Mouse (Mus musculus) liver, embryonic 12.5 days (tissue): ENCODE data around the gene Aco2. TPM values are rescaled to one million over a fixed set of nuclear protein-coding genes. Genes with fewer than 3 reads are reported as not detected.
A peak's percentile ranks its signal among the peaks of the same experiment; 100 is the strongest.

Experiments used
- ATAC-seq: fragments of 200-750 bp; cut with Nextera tagmentation; 2 replicates; pipeline ENCODE4 v1.8.0; 2017; ENCODE audit warnings: moderate number of reproducible peaks, mild to moderate bottlenecking, moderate library complexity
- H3K27ac ChIP-seq: fragments of 300-500 bp; sonication (generic); 2 replicates; pipeline ENCODE4 v1.5.1; 2016; ENCODE audit warnings: mild to moderate bottlenecking
- H3K27me3 ChIP-seq: fragments of 300-500 bp; sonication (generic); replicated peaks from 2 replicates; pipeline ENCODE4 v1.6.1; 2016; ENCODE audit warnings: mild to moderate bottlenecking, moderate library complexity
- H3K36me3 ChIP-seq: fragments of 300-500 bp; sonication (generic); 2 replicates; pipeline ENCODE4 v1.6.1; 2016; ENCODE audit warnings: mild to moderate bottlenecking, moderate library complexity
- H3K4me1 ChIP-seq: fragments of 300-500 bp; sonication (generic); 2 replicates; pipeline ENCODE4 v1.6.1; 2016
- H3K4me2 ChIP-seq: fragments of 300-500 bp; sonication (generic); 2 replicates; pipeline ENCODE4 v1.6.1; 2016; ENCODE audit warnings: mild to moderate bottlenecking, moderate library complexity
- H3K4me3 ChIP-seq: fragments of 300-500 bp; sonication (generic); 2 replicates; pipeline ENCODE4 v1.5.1; 2016; ENCODE audit warnings: mild to moderate bottlenecking, moderate library complexity
- H3K9ac ChIP-seq: fragments of 300-500 bp; sonication (generic); 2 replicates; pipeline ENCODE4 v1.6.1; 2016; ENCODE audit warnings: mild to moderate bottlenecking, moderate library complexity
- H3K9me3 ChIP-seq: fragments of 300-500 bp; sonication (generic); replicated peaks from 2 replicates; pipeline ENCODE4 v1.6.1; 2016; ENCODE audit warnings: mild to moderate bottlenecking, moderate library complexity
- WGBS: fragments of 180-500 bp; shearing (Covaris S2); methylation state at CpG from one replicate; pipeline ENCODE4 v1.1.7; 2016; ENCODE audit not compliant: insufficient replicate concordance; 5-methylcytosine and 5-hydroxymethylcytosine counted together
- polyA plus RNA-seq: library from polyadenylated mRNA; unstranded; fragments of >200 nt; fragmentation: Nextera tagmentation; extraction: Ambion mirVana; gene quantifications from 2 replicates; pipeline ENCODE4 v1.2.1, GENCODE M21; 2016

Aco2 gene
- polyA plus RNA-seq, 1 experiment from 2014 or later = 132 TPM

GRCm38 (mm10) chr15:81847861-81848260 lies 24.2 kb upstream of the Aco2 start:
- no peak for ATAC-seq
- H3K36me3 ChIP-seq = peaks cover 59% of the 10 kb centered on the region
- H3K9me3 ChIP-seq = no peaks in the 10 kb centered on the region
- 83% methylated on average over 5 of the region's 5 CpGs for WGBS
- no peak overlapping the region for H3K27ac ChIP-seq
- H3K4me3 ChIP-seq = no peak overlapping the region
- peaks cover 22% of the 10 kb centered on the region for H3K4me1 ChIP-seq
- H3K9ac ChIP-seq = no peak overlapping the region
- no peaks in the 10 kb centered on the region for H3K27me3 ChIP-seq
- H3K4me2 ChIP-seq = no peak overlapping the region

GRCm38 (mm10) chr15:81848301-81848700 lies 23.8 kb upstream of the Aco2 start:
- no peaks in the 10 kb centered on the region for H3K27me3 ChIP-seq
- H3K9ac ChIP-seq = no peak overlapping the region
- H3K27ac ChIP-seq = no peak overlapping the region
- H3K4me2 ChIP-seq = no peak overlapping the region
- peak; percentile 55; the same call in 1 of the 2 replicates for ATAC-seq
- peaks cover 25% of the 10 kb centered on the region for H3K4me1 ChIP-seq
- H3K9me3 ChIP-seq = no peaks in the 10 kb centered on the region
- H3K36me3 ChIP-seq = peaks cover 64% of the 10 kb centered on the region
- H3K4me3 ChIP-seq = no peak overlapping the region
- WGBS = 41% methylated on average over 7 of the region's 7 CpGs

- H3K9ac ChIP-seq = no peak overlapping the region; the same call in 1 of the 2 replicates
- H3K4me2 ChIP-seq = no peak overlapping the region
- H3K4me3 ChIP-seq = no peak overlapping the region
- H3K27ac ChIP-seq = no peak overlapping the region
- ATAC-seq = no peak
- no peaks in the 10 kb centered on the region for H3K27me3 ChIP-seq
- peaks cover 33% of the 10 kb centered on the region for H3K4me1 ChIP-seq
- peaks cover 72% of the 10 kb centered on the region for H3K36me3 ChIP-seq
- H3K9me3 ChIP-seq = no peaks in the 10 kb centered on the region
- 77% methylated on average over 9 of the region's 9 CpGs for WGBS
These were observed 23.0 kb upstream of the Aco2 start for GRCm38 (mm10) chr15:81849104-81849503.

GRCm38 (mm10) chr15:81850718-81851117 lies 21.4 kb upstream of the Aco2 start:
- Histone ChIP-seq H3K27me3 (no peaks in the 10 kb centered on the region), H3K9me3 (no peaks in the 10 kb centered on the region), H3K9ac (no peak overlapping the region), H3K4me2 (no peak overlapping the region), H3K27ac (no peak overlapping the region), H3K4me1 (peaks cover 44% of the 10 kb centered on the region), H3K36me3 (peaks cover 80% of the 10 kb centered on the region), H3K4me3 (no peak overlapping the region)
- ATAC-seq = no peak
- 86% methylated on average over 14 of the region's 14 CpGs for WGBS

- ATAC-seq = no peak
- Histone ChIP-seq H3K4me3 (no peak overlapping the region), H3K27me3 (no peaks in the 10 kb centered on the region), H3K4me2 (no peak overlapping the region), H3K4me1 (peaks cover 42% of the 10 kb centered on the region), H3K9ac (no peak overlapping the region), H3K9me3 (no peaks in the 10 kb centered on the region), H3K36me3 (peaks cover 78% of the 10 kb centered on the region), H3K27ac (no peak overlapping the region)
- WGBS = 92% methylated on average over 15 of the region's 15 CpGs
These were observed 20.7 kb upstream of the Aco2 start for GRCm38 (mm10) chr15:81851375-81851774.

GRCm38 (mm10) chr15:81852411-81853000 lies 19.6 kb upstream of the Aco2 start:
- H3K36me3 ChIP-seq = peaks cover 68% of the 10 kb centered on the region
- H3K27ac ChIP-seq = peak overlapping the region; percentile 66
- H3K4me1 ChIP-seq = peaks cover 52% of the 10 kb centered on the region
- H3K9me3 ChIP-seq = no peaks in the 10 kb centered on the region
- no peak overlapping the region for H3K4me2 ChIP-seq
- no peak overlapping the region for H3K4me3 ChIP-seq
- H3K27me3 ChIP-seq = no peaks in the 10 kb centered on the region
- WGBS = 77% methylated on average over 9 of the region's 9 CpGs
- ATAC-seq = no peak
- H3K9ac ChIP-seq = no peak overlapping the region

GRCm38 (mm10) chr15:81853081-81853480 lies 19.0 kb upstream of the Aco2 start:
- 69% methylated on average over 7 of the region's 7 CpGs for WGBS
- peaks cover 62% of the 10 kb centered on the region for H3K36me3 ChIP-seq

GRCm38 (mm10) chr15:81856030-81856790 lies 15.9 kb upstream of the Aco2 start:
- H3K4me3 ChIP-seq = peak overlapping the region; percentile 83
- no peaks in the 10 kb centered on the region for H3K9me3 ChIP-seq
- H3K27me3 ChIP-seq = no peaks in the 10 kb centered on the region
- H3K9ac ChIP-seq = peak overlapping the region; percentile 92
- peak overlapping the region; percentile 92 for H3K27ac ChIP-seq
- H3K4me1 ChIP-seq = peaks cover 64% of the 10 kb centered on the region
- H3K4me2 ChIP-seq = peak overlapping the region; percentile 89
- WGBS = 1% methylated on average over 28 of the region's 28 CpGs
- peaks cover 38% of the 10 kb centered on the region for H3K36me3 ChIP-seq
- ATAC-seq = peak; percentile 90

More at GRCm38 (mm10) chr15:81853081-81853480, 19.0 kb upstream of the Aco2 start:
- Histone ChIP-seq H3K4me3 (no peak overlapping the region), H3K9me3 (no peaks in the 10 kb centered on the region), H3K27ac (peak overlapping the region; percentile 66), H3K4me1 (peaks cover 47% of the 10 kb centered on the region), H3K9ac (no peak overlapping the region), H3K27me3 (no peaks in the 10 kb centered on the region), H3K4me2 (no peak overlapping the region)
- ATAC-seq = no peak

GRCm38 (mm10) chr15:81856938-81857723 lies 15.0 kb upstream of the Aco2 start:
- no peak for ATAC-seq
- Histone ChIP-seq H3K27ac (peak overlapping the region; percentile 92), H3K9me3 (no peaks in the 10 kb centered on the region), H3K27me3 (no peaks in the 10 kb centered on the region), H3K9ac (peak overlapping the region; percentile 92), H3K4me3 (peak overlapping the region; percentile 83), H3K36me3 (peaks cover 28% of the 10 kb centered on the region), H3K4me2 (peak overlapping the region; percentile 89), H3K4me1 (peaks cover 65% of the 10 kb centered on the region)
- WGBS = 1% methylated on average over 14 of the region's 14 CpGs

- Histone ChIP-seq H3K36me3 (peaks cover 22% of the 10 kb centered on the region), H3K27ac (peak overlapping the region; percentile 92), H3K4me1 (peaks cover 59% of the 10 kb centered on the region), H3K27me3 (no peaks in the 10 kb centered on the region), H3K9ac (peak overlapping the region; percentile 92), H3K4me3 (peak overlapping the region; percentile 83), H3K9me3 (no peaks in the 10 kb centered on the region), H3K4me2 (peak overlapping the region; percentile 89)
- under 1% methylated on average over 33 of the region's 33 CpGs for WGBS
- ATAC-seq = peak; percentile 36
These were observed 14.4 kb upstream of the Aco2 start for GRCm38 (mm10) chr15:81857724-81858116.

GRCm38 (mm10) chr15:81858138-81858516 lies 14.0 kb upstream of the Aco2 start:
- peak; percentile 32 for ATAC-seq
- peak overlapping the region; percentile 89 for H3K4me2 ChIP-seq
- under 1% methylated on average over 23 of the region's 23 CpGs for WGBS
- H3K4me1 ChIP-seq = peaks cover 55% of the 10 kb centered on the region
- H3K4me3 ChIP-seq = peak overlapping the region; percentile 83
- H3K27ac ChIP-seq = peak overlapping the region; percentile 92
- no peaks in the 10 kb centered on the region for H3K9me3 ChIP-seq
- H3K27me3 ChIP-seq = no peaks in the 10 kb centered on the region
- H3K36me3 ChIP-seq = peaks cover 18% of the 10 kb centered on the region
- H3K9ac ChIP-seq = peak overlapping the region; percentile 92
